Mouse (Mus musculus): ENCODE measurements around the gene Chmp1a. TPM values are rescaled to one million over a fixed set of nuclear protein-coding genes. Genes with fewer than 3 reads are reported as not detected.

Gene Chmp1a
- polyA plus RNA-seq, 1 experiment from 2014 or later: 95.1 TPM

GRCm38 (mm10) chr8:123156070-123156773 is 56.3 kb downstream of the Chmp1a start:
- no peaks in the 10 kb centered on the region for H3K27me3 ChIP-seq (ENCODE audit: control insufficient read depth, insufficient read depth, low read length)
- no peak overlapping the region for H3K4me2 ChIP-seq (ENCODE audit: low read depth, severe bottlenecking)
- DNase-seq (ENCODE audit: low spot score): no peak
- no peak overlapping the region for H3K27ac ChIP-seq (replicated peaks; ENCODE audit: low read depth, low read length)
- no peak overlapping the region for H3K9ac ChIP-seq (ENCODE audit: low read length)
- H3K4me1 ChIP-seq (ENCODE audit: control insufficient read depth, insufficient read depth, low read length): no peaks in the 10 kb centered on the region
- WGBS: 79% methylated on average over 9 of the region's 9 CpGs
- no peak overlapping the region for H3K4me3 ChIP-seq (ENCODE audit: low read depth, low read length)
- H3K36me3 ChIP-seq (ENCODE audit: control insufficient read depth, insufficient read depth, low read length): no peaks in the 10 kb centered on the region
- no peaks in the 10 kb centered on the region for H3K9me3 ChIP-seq (ENCODE audit: control insufficient read depth, low read length)
- no peak for ATAC-seq (ENCODE audit: insufficient number of reproducible peaks, low FRiP score, low TSS enrichment, low read depth)

GRCm38 (mm10) chr8:123155177-123155576 is 57.4 kb downstream of the Chmp1a start:
- Histone ChIP-seq H3K4me3 (ENCODE audit: low read depth, low read length) (no peak overlapping the region), H3K27me3 (ENCODE audit: control insufficient read depth, insufficient read depth, low read length) (no peaks in the 10 kb centered on the region), H3K36me3 (ENCODE audit: control insufficient read depth, insufficient read depth, low read length) (no peaks in the 10 kb centered on the region), H3K9me3 (ENCODE audit: control insufficient read depth, low read length) (no peaks in the 10 kb centered on the region), H3K4me1 (ENCODE audit: control insufficient read depth, insufficient read depth, low read length) (no peaks in the 10 kb centered on the region), H3K9ac (ENCODE audit: low read length) (no peak overlapping the region), H3K27ac (replicated peaks; ENCODE audit: low read depth, low read length) (no peak overlapping the region), H3K4me2 (ENCODE audit: low read depth, severe bottlenecking) (no peak overlapping the region)
- DNase-seq (ENCODE audit: low spot score) (no peak), ATAC-seq (ENCODE audit: insufficient number of reproducible peaks, low FRiP score, low TSS enrichment, low read depth) (no peak)
- 75% methylated on average over 5 of the region's 5 CpGs for WGBS

Other genes starting within 250 kb of the Chmp1a start
- 84.6 and 98.3 TPM in 2 replicates for gene Ankrd11, start 170.5 kb downstream of the Chmp1a start, polyA plus RNA-seq (2014; fragmentation: Nextera tagmentation; extraction: Ambion mirVana)
- 45.0 and 45.4 TPM in 2 replicates for gene Spg7, start 149.8 kb downstream of the Chmp1a start, polyA plus RNA-seq (2014; fragmentation: Nextera tagmentation; extraction: Ambion mirVana)
- gene Rpl13, start 110.4 kb downstream of the Chmp1a start, polyA plus RNA-seq (2014; fragmentation: Nextera tagmentation; extraction: Ambion mirVana): 1,566 and 1,655 TPM in 2 replicates
- gene Cpne7, start 95.4 kb downstream of the Chmp1a start, polyA plus RNA-seq (2014; fragmentation: Nextera tagmentation; extraction: Ambion mirVana): 0.57 and 0.82 TPM in 2 replicates
- gene Sult5a1, start 54.4 kb downstream of the Chmp1a start, polyA plus RNA-seq (2014; fragmentation: Nextera tagmentation; extraction: Ambion mirVana): 6.8 and 8.5 TPM in 2 replicates
- 2.9 and 3.1 TPM in 2 replicates for gene Dpep1, start 26.5 kb downstream of the Chmp1a start, polyA plus RNA-seq (2014; fragmentation: Nextera tagmentation; extraction: Ambion mirVana)
- gene Spata33, start 69 bp upstream of the Chmp1a start, polyA plus RNA-seq (2014; fragmentation: Nextera tagmentation; extraction: Ambion mirVana): 3.3 and 3.4 TPM in 2 replicates
- gene Cdk10, start 12.1 kb upstream of the Chmp1a start, polyA plus RNA-seq (2014; fragmentation: Nextera tagmentation; extraction: Ambion mirVana): 34.2 and 36.5 TPM in 2 replicates
- gene Spata2l, start 23.5 kb upstream of the Chmp1a start, polyA plus RNA-seq (2014; fragmentation: Nextera tagmentation; extraction: Ambion mirVana): 0.87 and 1.2 TPM in 2 replicates
- 18.8 and 22.2 TPM in 2 replicates for gene Zfp276, start 41.4 kb upstream of the Chmp1a start, polyA plus RNA-seq (2014; fragmentation: Nextera tagmentation; extraction: Ambion mirVana)
- 24.0 and 25.6 TPM in 2 replicates for gene Vps9d1, start 41.6 kb upstream of the Chmp1a start, polyA plus RNA-seq (2014; fragmentation: Nextera tagmentation; extraction: Ambion mirVana)
- gene Fanca, start 105.8 kb upstream of the Chmp1a start, polyA plus RNA-seq (2014; fragmentation: Nextera tagmentation; extraction: Ambion mirVana): 38.9 and 39.2 TPM in 2 replicates
- 0.95 and 1.9 TPM in 2 replicates for gene Spire2, start 120.0 kb upstream of the Chmp1a start, polyA plus RNA-seq (2014; fragmentation: Nextera tagmentation; extraction: Ambion mirVana)
- gene Tcf25, start 161.0 kb upstream of the Chmp1a start, polyA plus RNA-seq (2014; fragmentation: Nextera tagmentation; extraction: Ambion mirVana): 136 and 149 TPM in 2 replicates
- not detected in 2 replicates for gene Mc1r, start 194.3 kb upstream of the Chmp1a start, polyA plus RNA-seq (2014; fragmentation: Nextera tagmentation; extraction: Ambion mirVana)
- gene Tubb3, start 198.7 kb upstream of the Chmp1a start, polyA plus RNA-seq (2014; fragmentation: Nextera tagmentation; extraction: Ambion mirVana): 9.3 and 11.2 TPM in 2 replicates
- gene Def8, start 210.8 kb upstream of the Chmp1a start, polyA plus RNA-seq (2014; fragmentation: Nextera tagmentation; extraction: Ambion mirVana): 37.3 and 37.6 TPM in 2 replicates

Measured in limb, embryonic 11.5 days (tissue).